Mouse (Mus musculus) hindbrain, embryonic 16.5 days (tissue): ENCODE measurements around the gene Eif4e1b. TPM values are rescaled to one million over a fixed set of nuclear protein-coding genes. Genes with fewer than 3 reads are reported as not detected.
"Not testable (repeated sequence)": the region's sequence is repeated elsewhere in the genome, so short reads cannot be mapped to it uniquely, and the experiment has no call there.

ENCODE experiments used
- ATAC-seq: fragments of 200-750 bp; cut with Nextera tagmentation; 2 replicates; pipeline ENCODE4 v1.8.0; 2017; ENCODE audit warnings: moderate TSS enrichment, moderate library complexity
- H3K27ac ChIP-seq: fragments of 300-500 bp; sonication (generic); 2 replicates; pipeline ENCODE4 v1.5.1; 2014; ENCODE audit warnings: low read depth, mild to moderate bottlenecking, control low read depth, low read length, moderate library complexity
- H3K27me3 ChIP-seq: fragments of 300-500 bp; sonication (generic); replicated peaks from 2 replicates; pipeline ENCODE4 v1.6.1; 2014; ENCODE audit warnings: low read length; ENCODE audit not compliant: control insufficient read depth, insufficient read depth
- H3K36me3 ChIP-seq: fragments of 300-500 bp; sonication (generic); 2 replicates; pipeline ENCODE4 v1.6.1; 2014; ENCODE audit warnings: mild to moderate bottlenecking, low read length, moderate library complexity, mixed read lengths; ENCODE audit not compliant: control insufficient read depth, insufficient read depth
- H3K4me1 ChIP-seq: fragments of 300-500 bp; sonication (generic); 2 replicates; pipeline ENCODE4 v1.6.1; 2014; ENCODE audit warnings: low read depth, low read length; ENCODE audit not compliant: control insufficient read depth, insufficient read depth
- H3K4me2 ChIP-seq: fragments of 300-500 bp; sonication (generic); 2 replicates; pipeline ENCODE4 v1.6.1; 2014; ENCODE audit warnings: mild to moderate bottlenecking, low read length, control low read depth, moderate library complexity
- H3K4me3 ChIP-seq: fragments of 300-500 bp; sonication (generic); 2 replicates; pipeline ENCODE4 v1.5.1; 2014; ENCODE audit warnings: mild to moderate bottlenecking, low read length, control low read depth, moderate library complexity
- H3K9ac ChIP-seq: fragments of 300-500 bp; sonication (generic); 2 replicates; pipeline ENCODE4 v1.6.1; 2014; ENCODE audit warnings: low read depth, mild to moderate bottlenecking, control low read depth, low read length, moderate library complexity
- H3K9me3 ChIP-seq: fragments of 300-500 bp; sonication (generic); 2 replicates; pipeline ENCODE4 v1.6.1; 2014; ENCODE audit warnings: mild to moderate bottlenecking, low read length, moderate library complexity; ENCODE audit not compliant: control insufficient read depth
- WGBS: fragments of 180-500 bp; shearing (Covaris S2); extraction: QIAGEN DNeasy Blood & Tissue Kit; methylation state at CpG from one replicate; pipeline ENCODE4 v1.1.7; 2014; 5-methylcytosine and 5-hydroxymethylcytosine counted together
- polyA plus RNA-seq: library from polyadenylated mRNA; unstranded; fragments of >200 nt; fragmentation: Nextera tagmentation; extraction: Ambion mirVana; gene quantifications from 2 replicates; pipeline ENCODE4 v1.2.1, GENCODE M21; 2015

Eif4e1b gene
- polyA plus RNA-seq, 1 experiment from 2014 or later, result not detected

DNA sequence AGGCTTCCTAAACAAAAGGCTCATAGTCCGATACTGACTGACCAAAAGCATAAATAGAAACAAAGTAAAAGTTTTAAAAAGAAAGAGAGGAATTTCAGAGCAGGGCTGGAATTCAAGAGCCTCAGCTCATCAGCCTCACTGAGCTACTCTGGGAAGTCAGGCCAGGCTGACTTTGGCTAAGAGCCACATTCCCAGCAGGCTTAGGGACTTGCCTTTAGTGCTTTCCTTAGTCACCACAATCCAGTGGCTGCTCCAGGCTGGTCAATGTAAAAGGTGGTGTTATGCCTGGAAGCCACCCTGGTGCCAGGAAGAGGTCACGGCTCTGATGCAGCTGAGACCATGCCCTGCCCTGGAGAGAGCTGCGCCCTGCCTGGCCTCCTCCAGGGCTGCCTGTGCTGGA, 3.2 kb upstream of the Eif4e1b start:
- Histone ChIP-seq H3K36me3 (no peaks in the 10 kb centered on the region), H3K27me3 (no peaks in the 10 kb centered on the region), H3K9me3 (no peaks in the 10 kb centered on the region), H3K9ac (no peak overlapping the region), H3K4me1 (peaks cover 4% of the 10 kb centered on the region), H3K4me2 (no peak overlapping the region), H3K27ac (no peak overlapping the region), H3K4me3 (no peak overlapping the region)
- WGBS, result 58% methylated on average over 3 of the region's 3 CpGs
- ATAC-seq, result peak; percentile 67

DNA sequence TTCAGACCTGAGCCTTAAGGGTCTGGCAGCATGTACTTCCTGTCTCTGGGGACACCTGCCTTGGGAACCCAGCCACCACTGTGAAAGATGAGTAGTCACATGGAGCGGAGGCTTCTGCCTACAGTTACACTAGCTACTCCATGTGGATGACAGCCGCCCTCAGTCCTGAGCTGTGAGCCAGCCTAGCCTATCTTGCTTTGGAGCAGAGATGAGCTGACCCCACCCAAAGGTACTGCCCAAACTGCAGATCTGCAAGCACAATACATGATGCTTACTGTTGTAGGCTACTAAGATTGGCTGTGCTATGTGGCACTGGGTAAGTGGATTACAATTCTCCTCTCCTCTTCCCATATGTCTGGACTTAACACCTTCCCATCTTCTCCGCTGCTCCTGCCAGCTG, 2.7 kb upstream of the Eif4e1b start:
- Histone ChIP-seq H3K36me3 (no peaks in the 10 kb centered on the region), H3K27ac (no peak overlapping the region), H3K4me3 (no peak overlapping the region), H3K27me3 (no peaks in the 10 kb centered on the region), H3K9ac (no peak overlapping the region), H3K9me3 (no peaks in the 10 kb centered on the region), H3K4me1 (peaks cover 4% of the 10 kb centered on the region), H3K4me2 (no peak overlapping the region)
- 83% methylated on average over 3 of the region's 3 CpGs for WGBS
- no peak for ATAC-seq

- Histone ChIP-seq H3K27ac (no peak overlapping the region), H3K27me3 (no peaks in the 10 kb centered on the region), H3K4me2 (no peak overlapping the region), H3K9me3 (no peaks in the 10 kb centered on the region), H3K4me3 (no peak overlapping the region), H3K36me3 (no peaks in the 10 kb centered on the region), H3K4me1 (peaks cover 4% of the 10 kb centered on the region), H3K9ac (no peak overlapping the region)
- ATAC-seq, result no peak
- 46% methylated on average over 2 of the region's 2 CpGs for WGBS
Measured at GRCm38 (mm10) chr13:54783235-54783634, 563 bp upstream of the Eif4e1b start.

- not testable (repeated sequence) for H3K27ac ChIP-seq, H3K36me3 ChIP-seq, ATAC-seq, H3K9ac ChIP-seq, H3K4me2 ChIP-seq, H3K4me3 ChIP-seq, H3K27me3 ChIP-seq, H3K9me3 ChIP-seq
- peaks cover 11% of the 10 kb centered on the region for H3K4me1 ChIP-seq
- 52% methylated on average over 2 of the region's 2 CpGs for WGBS
Measured at GRCm38 (mm10) chr13:54787591-54787990, 3.8 kb downstream of the Eif4e1b start.

DNA sequence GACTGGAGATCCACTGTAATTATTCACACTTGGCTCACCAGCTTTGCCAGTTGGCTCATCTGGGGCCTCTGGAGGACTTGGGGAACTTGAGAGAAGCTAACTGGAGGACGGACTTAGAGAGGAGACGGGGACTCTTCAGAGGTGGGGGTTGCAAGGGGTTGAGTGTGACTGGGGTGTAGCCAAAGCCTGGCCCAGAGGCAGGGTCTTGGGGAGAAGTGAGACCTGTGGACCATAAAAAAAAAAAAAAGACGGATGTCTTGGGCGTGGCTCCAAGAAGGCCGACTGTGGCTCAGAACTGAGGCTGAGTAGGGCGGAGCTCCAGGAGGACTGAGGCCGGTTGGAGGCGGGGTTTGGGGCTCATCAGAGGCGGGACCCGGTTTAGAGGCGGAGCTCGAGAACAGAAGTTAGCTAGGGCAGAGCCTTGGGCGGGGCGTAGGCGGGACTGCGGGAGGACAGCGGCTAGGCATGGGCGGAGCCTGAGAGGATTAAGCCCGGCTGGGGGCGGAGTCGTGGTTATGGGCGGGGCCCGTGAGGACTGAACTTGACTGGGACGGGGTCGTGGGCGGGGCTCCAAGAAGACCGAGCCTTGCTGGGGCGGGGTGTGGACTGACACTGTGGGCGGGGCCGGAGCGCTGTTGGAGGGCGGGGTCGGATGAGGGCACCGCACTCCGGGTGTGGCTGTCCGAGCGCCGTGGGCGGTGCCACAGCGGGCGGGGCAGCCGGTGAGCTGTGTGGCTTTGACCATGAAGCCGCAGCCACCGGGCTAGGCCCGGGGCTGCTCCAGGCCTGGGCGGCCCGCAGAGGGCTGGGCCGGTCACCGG, 5.2 kb downstream of the Eif4e1b start, which contains the start of gene Tspan17:
Gene Tspan17, plus strand, starts transcription at position 638 of the 821 bp plus-strand sequence.
- peaks cover 3% of the 10 kb centered on the region; the same call in 1 of the 2 replicates for H3K27me3 ChIP-seq
- 3% methylated on average over 47 of the region's 49 CpGs for WGBS

DNA sequence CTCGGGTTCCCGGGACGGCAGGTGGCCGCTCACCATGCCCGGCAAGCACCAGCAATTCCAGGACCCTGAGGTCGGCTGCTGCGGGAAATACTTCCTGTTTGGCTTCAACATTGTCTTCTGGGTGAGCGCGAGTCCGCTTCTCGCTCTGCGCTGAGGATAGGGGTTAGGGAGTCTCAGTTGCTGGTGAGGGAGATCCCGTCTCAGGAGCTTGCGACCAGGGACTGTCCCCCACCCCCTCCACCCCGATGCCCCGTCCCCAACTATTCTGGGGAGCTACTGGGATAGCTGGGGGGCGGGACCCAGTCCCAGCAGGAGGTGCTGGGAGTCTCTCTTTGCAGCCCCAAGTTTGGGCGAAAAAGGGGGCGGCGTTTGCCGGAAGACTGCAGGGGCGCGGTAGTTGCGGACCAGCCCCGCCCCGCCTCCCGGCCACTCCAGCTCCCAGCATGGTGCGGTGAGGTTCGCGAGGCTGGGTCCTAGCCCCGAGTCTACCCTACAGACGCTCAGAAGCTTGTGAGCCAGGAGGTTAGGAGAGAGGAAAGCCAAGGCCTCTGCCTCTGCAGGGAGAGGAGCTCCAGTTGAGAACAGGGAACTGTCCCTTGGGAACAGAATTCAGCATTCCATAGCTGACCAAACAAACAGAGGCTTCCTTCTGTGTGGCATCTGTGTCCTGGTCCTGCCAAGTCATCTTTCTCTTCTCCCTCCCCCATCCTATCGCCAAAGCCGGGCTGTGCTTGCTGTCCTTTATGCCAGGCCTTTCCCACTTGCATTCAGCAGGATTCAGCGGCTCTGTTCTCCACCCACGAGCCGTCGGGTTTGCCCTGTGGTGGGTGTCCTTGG, 6.0 kb downstream of the Eif4e1b start:
- Histone ChIP-seq H3K4me1 (peaks cover 11% of the 10 kb centered on the region), H3K9me3 (no peaks in the 10 kb centered on the region), H3K4me3 (peak overlapping the region; percentile 59), H3K9ac (peak overlapping the region; percentile 70), H3K4me2 (peak overlapping the region; percentile 79), H3K27me3 (peaks cover 3% of the 10 kb centered on the region; the same call in 1 of the 2 replicates), H3K27ac (0 out of 2 replicates have a peak overlapping the region, but pooled peaks have one; percentile 50), H3K36me3 (no peaks in the 10 kb centered on the region)
- ATAC-seq, result peak; percentile 60
- under 1% methylated on average over 35 of the region's 38 CpGs for WGBS

More for the DNA sequence above, 5.2 kb downstream of the Eif4e1b start, which contains the start of gene Tspan17:
- Histone ChIP-seq H3K4me3 (peak within 1 kb of the TSS; percentile 59), H3K9me3 (no peaks in the 10 kb centered on the region), H3K27ac (0 out of 2 replicates have a peak within 1 kb of the TSS, but pooled peaks have one; percentile 50), H3K36me3 (no peaks in the 10 kb centered on the region), H3K9ac (peak within 1 kb of the TSS; percentile 70), H3K4me2 (peak within 1 kb of the TSS; percentile 79), H3K4me1 (peaks cover 11% of the 10 kb centered on the region)
- peak; percentile 90 for ATAC-seq

- H3K9me3 ChIP-seq, result no peaks in the 10 kb centered on the region
- H3K4me3 ChIP-seq, result no peak overlapping the region
- peaks cover 11% of the 10 kb centered on the region for H3K4me1 ChIP-seq
- H3K27me3 ChIP-seq, result peaks cover 3% of the 10 kb centered on the region; the same call in 1 of the 2 replicates
- H3K27ac ChIP-seq, result no peak overlapping the region
- no peak overlapping the region for H3K9ac ChIP-seq
- H3K4me2 ChIP-seq, result no peak overlapping the region
- H3K36me3 ChIP-seq, result no peaks in the 10 kb centered on the region
- WGBS, result 22% methylated on average over 21 of the region's 21 CpGs
- ATAC-seq, result no peak
Measured at GRCm38 (mm10) chr13:54792259-54793230, 8.7 kb downstream of the Eif4e1b start.

GRCm38 (mm10) chr13:54794002-54794577, 10.3 kb downstream of the Eif4e1b start:
- Histone ChIP-seq H3K27ac (no peak overlapping the region), H3K36me3 (no peaks in the 10 kb centered on the region), H3K4me2 (no peak overlapping the region), H3K4me1 (peaks cover 11% of the 10 kb centered on the region), H3K9me3 (no peaks in the 10 kb centered on the region), H3K9ac (no peak overlapping the region), H3K27me3 (peaks cover 5% of the 10 kb centered on the region), H3K4me3 (no peak overlapping the region)
- 78% methylated on average over 16 of the region's 16 CpGs for WGBS
- no peak for ATAC-seq
